In genomic region chr9:13303976-13304375, GRCm38 (mm10) we compare ENCODE assay signal across 9 mouse cellular contexts. TPM values are rescaled to one million over a fixed set of nuclear protein-coding genes. Genes with fewer than 3 reads are reported as not detected.
A peak's percentile ranks its signal among the peaks of the same experiment; 100 is the strongest.
DNase-seq lines count a peak whose midpoint lies in the region; ATAC-seq lines count a peak whose summit lies in the region.
"Had no signal": no experiment of that assay in that cellular context is flagged by ENCODE, and none has a peak within 500 bp of the region (broad histone marks: within the 10 kb centered on the region; RNA-seq: fewer than 3 reads in every experiment).

No protein-coding gene starts in this region.

- H3K4me1 ChIP-seq in kidney, embryonic 16.5 days (ENCODE audit: insufficient read depth, low read length): peaks cover 69% of the 10 kb centered on the region

- no peak overlapping the region for H3K4me2 ChIP-seq in kidney, embryonic 16.5 days (replicated peaks; ENCODE audit: low read depth, low read length)

- H3K4me3 ChIP-seq in kidney, embryonic 16.5 days (ENCODE audit: low read length): no peak overlapping the region
- H3K4me3 ChIP-seq: myocyte had no signal

- no peaks in the 10 kb centered on the region for H3K27me3 ChIP-seq in kidney, embryonic 16.5 days (ENCODE audit: insufficient read depth, low read length)

- H3K9ac ChIP-seq in kidney, embryonic 16.5 days (replicated peaks; ENCODE audit: low read length): no peak overlapping the region; the same call in 1 of the 2 replicates

- H3K9me3 ChIP-seq in kidney, embryonic 16.5 days (ENCODE audit: low read length): no peaks in the 10 kb centered on the region

- ATAC-seq in kidney, embryonic 16.5 days (ENCODE audit: low FRiP score, low TSS enrichment): no peak
- peak; percentile 76 to 80 for ATAC-seq in hematopoietic stem cell, adult 5-6 weeks (replicated peaks in 1 of 2; ENCODE audit: insufficient read depth in 1 of 2, low FRiP score in 2 of 2, low TSS enrichment in 1 of 2, low read depth in 1 of 2, poor library complexity in 2 of 2, severe bottlenecking in 2 of 2)

- 68% methylated on average over 6 of the region's 6 CpGs for whole genome bisulfite sequencing in kidney, embryonic 16.5 days

- no peaks in the 10 kb centered on the region for H3K36me3 ChIP-seq in kidney, embryonic 16.5 days (ENCODE audit: insufficient read depth, low read length)

- peak; percentile 31 to 36 for DNase-seq in kidney, adult 8-10 months
- peak; percentile 70 to 72 for DNase-seq in adrenal gland, postnatal 36 days
- peak; percentile 78 for DNase-seq in lung, postnatal 25 days (ENCODE audit: low spot score)
- no peak for DNase-seq in left cerebral cortex, adult 8-10 months (ENCODE audit: low spot score in 2 of 2)
- DNase-seq in cerebellum, postnatal 4 days (ENCODE audit: low spot score in 2 of 2): no peak
- DNase-seq in cerebellum, adult 11 months: no peak

- H3K27ac ChIP-seq in kidney, embryonic 16.5 days (ENCODE audit: low read length): no peak overlapping the region

RNA-seq across cellular contexts. Expression of gene Maml2, which starts 6.2 kb away (rescaled TPM):
- 10.0 and 12.0 TPM in 2 replicates for polyA plus RNA-seq in kidney, embryonic 16.5 days (2015; fragmentation: Nextera tagmentation; extraction: Ambion mirVana)
- 1 to 10 TPM; 5.9 to 7.4 TPM for total RNA-seq in adrenal gland, postnatal 36 days (2021)
- total RNA-seq in hematopoietic stem cell, adult 5-6 weeks (2017): 5.0 and 7.5 TPM in 2 replicates
- 1 to 10 TPM; 8.4 to 9.7 (median 8.8) TPM for total RNA-seq in left cerebral cortex, adult 8-10 months (2022)

RNA-seq across cellular contexts. Expression of gene Ccdc82, which starts 57.2 kb away (rescaled TPM):
- 9.6 and 10.9 TPM in 2 replicates for polyA plus RNA-seq in kidney, embryonic 16.5 days (2015; fragmentation: Nextera tagmentation; extraction: Ambion mirVana)
- 10 to 100 TPM; 13.8 to 14.5 TPM for total RNA-seq in adrenal gland, postnatal 36 days (2021)
- total RNA-seq in hematopoietic stem cell, adult 5-6 weeks (2017): 54.2 and 67.6 TPM in 2 replicates
- total RNA-seq in left cerebral cortex, adult 8-10 months (2022): 10 to 100 TPM; 18.7 to 22.0 (median 19.7) TPM

RNA-seq across cellular contexts. Expression of gene Jrkl, which starts 58.3 kb away (rescaled TPM):
- 7.8 and 9.4 TPM in 2 replicates for polyA plus RNA-seq in kidney, embryonic 16.5 days (2015; fragmentation: Nextera tagmentation; extraction: Ambion mirVana)
- 1 to 10 TPM; 6.3 to 8.8 TPM for total RNA-seq in adrenal gland, postnatal 36 days (2021)
- 17.3 and 19.4 TPM in 2 replicates for total RNA-seq in hematopoietic stem cell, adult 5-6 weeks (2017)
- total RNA-seq in left cerebral cortex, adult 8-10 months (2022): 1 to 10 TPM; 9.0 to 9.7 (median 9.4) TPM

Comparison
In these comparisons a context has a peak if more than half of its experiments do, and no peak if none do; other contexts are left out.
1. DNase-seq: peak in kidney, adult 8-10 months (2 of 2), adrenal gland, postnatal 36 days (2 of 2) and lung, postnatal 25 days (single experiment); none in left cerebral cortex, adult 8-10 months (0 of 2), cerebellum, postnatal 4 days (0 of 2) and cerebellum, adult 11 months (single experiment).